Mouse (Mus musculus) urinary bladder, postnatal 10 days (tissue): ENCODE data around the gene Snx27.

Experiments used
- DNase-seq: peaks from one replicate; pipeline ENCODE4 v3.0.0; 2022; ENCODE audit warnings: low spot score

Gene Snx27

GRCm38 (mm10) chr3:94567242-94567641 lies 15.3 kb downstream of the Snx27 start:
- no peak for DNase-seq

GRCm38 (mm10) chr3:94565557-94565956 lies 17.0 kb downstream of the Snx27 start:
- DNase-seq = no peak

GRCm38 (mm10) chr3:94565127-94565526 lies 17.4 kb downstream of the Snx27 start:
- DNase-seq = no peak

- DNase-seq = no peak
These were observed 18.0 kb downstream of the Snx27 start for GRCm38 (mm10) chr3:94564356-94565010.

GRCm38 (mm10) chr3:94563163-94563562 lies 19.4 kb downstream of the Snx27 start:
- DNase-seq = no peak

GRCm38 (mm10) chr3:94559931-94560429 lies 22.5 kb downstream of the Snx27 start:
- DNase-seq = no peak

- DNase-seq = no peak
These were observed 33.5 kb downstream of the Snx27 start for GRCm38 (mm10) chr3:94549041-94549440.

GRCm38 (mm10) chr3:94537187-94537586 lies 45.3 kb downstream of the Snx27 start:
- DNase-seq = no peak

GRCm38 (mm10) chr3:94533968-94534367 lies 48.5 kb downstream of the Snx27 start:
- no peak for DNase-seq

- DNase-seq = no peak
These were observed 55.8 kb downstream of the Snx27 start for GRCm38 (mm10) chr3:94526731-94527130.

GRCm38 (mm10) chr3:94506664-94507063 lies 75.9 kb downstream of the Snx27 start:
- no peak for DNase-seq

GRCm38 (mm10) chr3:94502243-94502642 lies 80.3 kb downstream of the Snx27 start:
- DNase-seq = no peak

- DNase-seq = no peak
These were observed 85.4 kb downstream of the Snx27 start for GRCm38 (mm10) chr3:94497162-94497561.

GRCm38 (mm10) chr3:94487581-94487980 lies 94.9 kb downstream of the Snx27 start:
- DNase-seq = no peak

GRCm38 (mm10) chr3:94485922-94486321 lies 96.6 kb downstream of the Snx27 start:
- DNase-seq = no peak

GRCm38 (mm10) chr3:94483790-94484439 lies 98.6 kb downstream of the Snx27 start:
- no peak for DNase-seq

- DNase-seq = no peak
These were observed 99.6 kb downstream of the Snx27 start for GRCm38 (mm10) chr3:94482764-94483385.

- DNase-seq = no peak
These were observed 101.1 kb downstream of the Snx27 start for GRCm38 (mm10) chr3:94481429-94481828.

- DNase-seq = no peak
These were observed 102.1 kb downstream of the Snx27 start, which contains the start of gene Riiad1 for GRCm38 (mm10) chr3:94480291-94480884. Riiad1 (minus strand) TSS chr3:94480341.

- DNase-seq = no peak
These were observed 103.0 kb downstream of the Snx27 start for GRCm38 (mm10) chr3:94479564-94479963.

- no peak for DNase-seq
These were observed 103.8 kb downstream of the Snx27 start for GRCm38 (mm10) chr3:94478591-94479169.

- DNase-seq = no peak
These were observed 104.5 kb downstream of the Snx27 start, which contains the start of gene Celf3 for GRCm38 (mm10) chr3:94477981-94478422. Celf3 (plus strand) TSS chr3:94478295.
